8 mouse cellular contexts compared by ENCODE assay signal in genomic region chr5:75978374-75979100, GRCm38 (mm10). TPM values are rescaled to one million over a fixed set of nuclear protein-coding genes. Genes with fewer than 3 reads are reported as not detected.
DNase-seq lines count a peak whose midpoint lies in the region; ATAC-seq and TF ChIP-seq lines count a peak whose summit lies in the region.

Gene Kdr (minus strand): TSS chr5:75978458.

- WGBS in bone marrow, adult 2 months, result 5% methylated on average over 37 of the region's 37 CpGs
- 1% methylated on average over 36 of the region's 37 CpGs for WGBS in hindbrain, embryonic 13.5 days

- no peak for TF ChIP-seq CTCF in ES-Bruce4 (IDR thresholded peaks at IDR 0.05; ENCODE audit: low read depth, low read length)
- TF ChIP-seq CTCF in bone marrow, adult 2 months (IDR thresholded peaks at IDR 0.05; ENCODE audit: control insufficient read depth, insufficient read depth, low read length), result no peak
- peak; percentile 1 for TF ChIP-seq CTCF in left cerebral cortex, adult 2 months (IDR thresholded peaks at IDR 0.05)

- peak within 1 kb of the TSS; percentile 83 for H3K4me3 ChIP-seq in ES-Bruce4 (ENCODE audit: low read depth, low read length)
- H3K4me3 ChIP-seq in bone marrow, adult 2 months (replicated peaks; ENCODE audit: control insufficient read depth, low read depth, low read length), result peak within 1 kb of the TSS; percentile 38
- peak within 1 kb of the TSS; percentile 66 for H3K4me3 ChIP-seq in hindbrain, embryonic 13.5 days
- peak within 1 kb of the TSS; percentile 68 for H3K4me3 ChIP-seq in left cerebral cortex, adult 2 months

- no peak for TF ChIP-seq EP300 in ES-Bruce4 (IDR thresholded peaks at IDR 0.05; ENCODE audit: insufficient read depth, low read depth, low read length)

- no peaks in the 10 kb centered on the region for H3K4me1 ChIP-seq in ES-Bruce4 (ENCODE audit: control insufficient read depth, insufficient read depth, low read length)
- no peaks in the 10 kb centered on the region; the same call in 1 of the 2 replicates for H3K4me1 ChIP-seq in bone marrow, adult 2 months (ENCODE audit: control insufficient read depth, insufficient read depth, low read length)
- H3K4me1 ChIP-seq in hindbrain, embryonic 13.5 days (replicated peaks), result peaks cover 23% of the 10 kb centered on the region

- H3K27ac ChIP-seq in ES-Bruce4 (ENCODE audit: insufficient read depth, low read length), result no peak within 1 kb of the TSS
- H3K27ac ChIP-seq in bone marrow, adult 2 months (ENCODE audit: control insufficient read depth, insufficient read depth, low read depth, low read length, poor library complexity), result peak within 1 kb of the TSS; percentile 28; the same call in 1 of the 2 replicates
- H3K27ac ChIP-seq in hindbrain, embryonic 13.5 days, result peak within 1 kb of the TSS; percentile 64; the same call in 1 of the 2 replicates
- peak within 1 kb of the TSS; percentile 40 for H3K27ac ChIP-seq in left cerebral cortex, adult 2 months

- intact Hi-C loops in left cerebral cortex, adult 2 months (cut with DNase I), result loop anchor here (5.0 kb wide), 1 partner anchor 106 kb away; no protein-coding TSS in a partner anchor

- DNase-seq in gastrocnemius, adult 8-10 months (ENCODE audit: low spot score in 2 of 2), result peak; percentile 8 to 24
- DNase-seq in left cerebral cortex, adult 2 months (ENCODE audit: extremely low spot score in 1 of 2, low spot score in 2 of 2), result peak; percentile 15 to 22
- DNase-seq in lung, postnatal 36 days, result peak; percentile 86
- peak; percentile 52 for DNase-seq in retina, postnatal 7 days (ENCODE audit: low read depth, low spot score)
- peak; percentile 55 to 71 for DNase-seq in urinary bladder, postnatal 4 days (ENCODE audit: low spot score in 2 of 2)

- no peaks in the 10 kb centered on the region for H3K9me3 ChIP-seq in ES-Bruce4 (replicated peaks; ENCODE audit: control insufficient read depth, insufficient read depth, low read length, poor library complexity, severe bottlenecking)
- H3K9me3 ChIP-seq in hindbrain, embryonic 13.5 days, result no peaks in the 10 kb centered on the region

- TF ChIP-seq POLR2A in ES-Bruce4 (IDR thresholded peaks at IDR 0.05; ENCODE audit: insufficient read depth, low read length), result no peak
- TF ChIP-seq POLR2A in bone marrow, adult 2 months (IDR thresholded peaks at IDR 0.05; ENCODE audit: borderline replicate concordance, control insufficient read depth, low read depth, low read length), result no peak

- no peaks in the 10 kb centered on the region for H3K36me3 ChIP-seq in ES-Bruce4 (ENCODE audit: control insufficient read depth, insufficient read depth, low read length, poor library complexity, severe bottlenecking)
- H3K36me3 ChIP-seq in hindbrain, embryonic 13.5 days, result no peaks in the 10 kb centered on the region

- ATAC-seq in hindbrain, embryonic 13.5 days (ENCODE audit: low FRiP score), result peak; percentile 85

- H3K9ac ChIP-seq in ES-Bruce4 (ENCODE audit: low read depth, poor library complexity, severe bottlenecking), result peak within 1 kb of the TSS; percentile 47; the same call in 1 of the 2 replicates
- H3K9ac ChIP-seq in hindbrain, embryonic 13.5 days, result peak within 1 kb of the TSS; percentile 80

- H3K27me3 ChIP-seq in ES-Bruce4 (ENCODE audit: control insufficient read depth, insufficient read depth, low read length, poor library complexity, severe bottlenecking), result peaks cover 13% of the 10 kb centered on the region
- H3K27me3 ChIP-seq in hindbrain, embryonic 13.5 days, result peaks cover 65% of the 10 kb centered on the region

- H3K4me2 ChIP-seq in hindbrain, embryonic 13.5 days, result peak within 1 kb of the TSS; percentile 100

RNA-seq across cellular contexts. Expression of gene Kdr, which starts in this region (rescaled TPM):
- 0.46 and 0.52 TPM in 2 replicates for polyA plus RNA-seq in ES-Bruce4 (2011; ENCODE audit: insufficient read depth, insufficient read length, low read depth, missing spikeins)
- polyA plus RNA-seq in bone marrow, adult 2 months (2011; ENCODE audit: insufficient read depth, insufficient read length, low replicate concordance, missing spikeins), result 2.4 and 4.2 TPM in 2 replicates
- total RNA-seq in gastrocnemius, adult 8-10 months (2022), result 10 to 100 TPM; 11.1 to 14.3 (median 11.5) TPM
- 24.4 and 26.0 TPM in 2 replicates for polyA plus RNA-seq in hindbrain, embryonic 13.5 days (2015; fragmentation: Nextera tagmentation; extraction: Ambion mirVana)
- total RNA-seq in left cerebral cortex, adult 2 months (2021), result 1 to 10 TPM; 4.6 to 6.2 TPM

Comparison
In these comparisons a context has a peak if more than half of its experiments do, and no peak if none do; other contexts are left out.
1. DNase-seq: peak in every context shown above with its lines; median percentile 86 in lung, postnatal 36 days; 63 in urinary bladder, postnatal 4 days; 52 in retina, postnatal 7 days; 18 in left cerebral cortex, adult 2 months; 16 in gastrocnemius, adult 8-10 months.